Mouse (Mus musculus) left cerebral cortex, adult 18-20 months (tissue): ENCODE data around the gene Adam22. TPM values are rescaled to one million over a fixed set of nuclear protein-coding genes. Genes with fewer than 3 reads are reported as not detected.

ENCODE experiments used
- DNase-seq, 2 experiments: peaks; one replicate each; pipeline ENCODE4 v3.0.0; 2021 to 2022; ENCODE audit warnings: low spot score in 2 of 2, mixed read lengths in 1 of 2
- total RNA-seq, 2 experiments: library from RNA; stranded (reverse); gene quantifications; 2 replicates each; pipeline ENCODE4 v1.2.3; 2021

Gene Adam22
- total RNA-seq, 2 experiments from 2014 or later: 205 to 208 TPM

DNA sequence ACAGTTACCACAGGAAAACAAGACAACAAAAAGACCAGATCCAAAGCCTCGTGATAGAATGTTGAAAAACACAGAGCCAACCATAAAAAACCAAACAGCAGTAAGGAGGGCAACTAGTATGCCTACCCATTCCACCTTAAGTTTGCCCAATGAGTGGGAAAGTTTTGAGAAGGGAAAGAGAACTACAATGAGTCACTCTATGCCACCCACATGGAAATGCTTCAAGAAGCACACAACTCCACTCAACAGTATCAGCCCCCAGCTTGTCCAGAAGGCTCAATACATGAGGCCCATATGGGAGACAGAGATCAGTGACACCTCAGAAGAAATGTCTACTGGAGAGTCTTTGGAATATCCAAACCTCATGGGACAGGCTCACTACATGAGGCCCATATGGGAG is 187.3 kb downstream of the Adam22 start:
- no peak for DNase-seq

DNA sequence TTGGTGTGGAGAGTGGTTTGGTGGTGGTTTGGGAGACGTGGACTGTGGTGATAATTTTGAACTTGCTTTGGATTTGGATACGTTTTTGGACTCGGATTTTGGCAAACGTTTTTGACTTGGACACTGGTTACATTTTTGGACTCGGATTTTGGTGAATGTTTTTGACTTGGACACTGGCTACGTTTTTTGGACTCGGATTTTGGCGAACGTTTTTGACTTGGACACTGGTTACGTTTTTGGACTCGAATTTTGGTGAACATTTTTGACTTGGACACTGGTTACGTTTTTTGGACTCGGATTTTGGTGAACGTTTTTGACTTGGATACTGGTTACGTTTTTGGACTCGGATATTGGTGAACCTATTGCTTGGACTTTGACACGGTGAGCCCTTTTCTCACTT is 189.8 kb downstream of the Adam22 start:
- no peak for DNase-seq

- no peak for DNase-seq
Measured at GRCm38 (mm10) chr5:8164773-8165172, 203.2 kb downstream of the Adam22 start.

DNA sequence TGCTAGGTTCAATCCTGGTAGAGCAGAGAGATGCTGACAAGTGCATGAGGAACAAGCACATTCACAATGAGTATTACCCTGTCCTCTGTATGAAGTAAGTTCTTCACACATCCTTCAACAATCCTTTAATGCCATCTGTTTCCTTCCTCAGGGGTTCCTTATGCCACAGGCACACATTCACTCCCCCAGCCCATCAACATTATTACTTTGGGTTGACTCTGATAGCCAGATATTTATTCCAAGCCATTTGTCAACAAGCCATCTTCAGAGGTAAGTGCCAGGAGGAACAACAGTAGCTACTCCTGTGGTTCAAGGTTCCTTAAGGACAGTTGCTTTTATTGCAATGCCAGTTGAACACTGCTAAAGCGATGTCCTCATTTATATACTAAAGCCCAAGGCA is 216.3 kb downstream of the Adam22 start:
- no peak for DNase-seq

GRCm38 (mm10) chr5:8146146-8146545 is 221.8 kb downstream of the Adam22 start:
- no peak for DNase-seq

GRCm38 (mm10) chr5:8145473-8145872 is 222.5 kb downstream of the Adam22 start:
- no peak for DNase-seq

GRCm38 (mm10) chr5:8132546-8132945 is 235.4 kb downstream of the Adam22 start:
- DNase-seq: no peak

DNA sequence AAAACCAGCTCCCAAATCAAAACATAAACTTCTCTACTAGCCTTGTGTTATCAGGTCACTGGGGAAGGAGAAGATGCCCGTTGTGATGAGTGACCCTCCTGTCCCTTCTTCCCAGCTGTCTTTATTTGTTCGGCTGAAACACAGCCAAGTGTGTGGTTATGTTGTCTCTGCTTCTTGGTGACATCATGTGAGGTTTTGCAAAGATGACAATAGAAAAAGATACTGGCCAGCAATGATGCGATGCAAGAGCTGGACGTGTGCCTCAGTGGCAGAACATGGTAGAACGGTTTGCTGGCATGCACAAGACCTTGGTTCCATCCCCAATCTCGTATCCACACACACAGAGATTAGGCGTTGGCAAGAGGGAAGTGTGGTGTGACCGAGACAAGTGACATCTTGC is 236.0 kb downstream of the Adam22 start:
- no peak for DNase-seq

- no peak for DNase-seq
Measured at GRCm38 (mm10) chr5:8129750-8130149, 238.2 kb downstream of the Adam22 start.

GRCm38 (mm10) chr5:8120926-8121325 is 247.0 kb downstream of the Adam22 start:
- DNase-seq: no peak

- no peak for DNase-seq
Measured at GRCm38 (mm10) chr5:8120087-8120486, 247.9 kb downstream of the Adam22 start.

GRCm38 (mm10) chr5:8116561-8117168 is 251.3 kb downstream of the Adam22 start:
- DNase-seq: no peak

DNA sequence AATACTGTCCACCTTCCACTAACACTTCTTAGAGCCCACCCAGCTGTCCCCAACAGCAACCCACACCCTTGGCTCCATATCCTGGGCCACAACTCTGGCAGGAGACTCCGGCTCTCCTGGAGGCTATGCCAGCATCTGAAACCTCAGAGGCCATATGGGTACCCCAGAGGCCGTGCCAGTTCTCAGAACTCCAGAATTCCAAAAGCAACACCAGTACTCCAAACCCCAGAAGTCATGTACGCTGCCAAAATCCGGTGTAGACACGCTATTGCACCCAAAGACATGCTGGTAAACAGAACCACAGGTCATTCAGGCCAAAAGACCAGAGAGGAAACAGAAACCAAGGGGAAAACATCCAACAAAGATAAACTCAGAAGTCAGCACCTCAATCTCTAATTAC is 255.7 kb downstream of the Adam22 start:
- no peak for DNase-seq

GRCm38 (mm10) chr5:8111691-8112090 is 256.3 kb downstream of the Adam22 start:
- DNase-seq: no peak

DNA sequence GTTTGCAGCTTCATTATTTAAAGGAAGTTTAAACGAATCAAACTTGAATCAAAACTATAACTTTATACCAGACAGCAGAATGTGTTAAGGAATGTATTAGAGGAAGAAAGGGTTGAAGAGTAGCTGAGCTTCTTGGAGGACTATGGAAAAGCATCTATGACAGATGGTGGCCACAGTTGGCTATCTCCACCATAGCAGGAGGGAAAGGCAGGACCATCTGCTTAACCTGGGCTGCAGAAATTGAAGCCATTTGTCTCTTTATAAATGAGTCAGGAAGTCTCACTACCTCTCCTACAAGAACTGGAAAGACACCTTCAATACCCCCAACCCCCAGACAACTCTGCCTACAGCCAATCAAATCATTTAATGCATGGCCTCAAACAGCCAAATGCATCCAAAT is 272.3 kb downstream of the Adam22 start:
- no peak for DNase-seq

- DNase-seq: no peak
Measured at GRCm38 (mm10) chr5:8094921-8095320, 273.0 kb downstream of the Adam22 start.

DNA sequence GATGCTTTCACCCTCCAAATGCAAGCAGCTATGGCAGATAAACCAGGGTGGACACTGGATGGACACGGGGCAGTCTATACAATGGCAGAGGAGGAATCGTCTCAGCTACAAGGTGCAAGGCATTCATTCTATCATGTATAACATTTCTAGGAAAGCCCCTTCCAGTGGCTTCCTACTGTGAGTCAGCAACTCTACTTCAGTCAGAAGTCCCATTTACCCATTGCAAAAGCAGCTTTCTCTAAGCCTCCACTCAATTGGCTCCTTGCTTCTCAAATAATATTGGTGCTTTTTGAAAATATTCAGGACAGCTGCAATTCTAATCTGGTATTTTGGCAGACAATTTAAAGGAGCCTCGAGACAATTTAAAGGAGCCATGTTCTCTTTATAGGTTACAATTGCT is 279.8 kb downstream of the Adam22 start:
- no peak for DNase-seq

- DNase-seq: no peak
Measured at GRCm38 (mm10) chr5:8085661-8086060, 282.3 kb downstream of the Adam22 start.

DNA sequence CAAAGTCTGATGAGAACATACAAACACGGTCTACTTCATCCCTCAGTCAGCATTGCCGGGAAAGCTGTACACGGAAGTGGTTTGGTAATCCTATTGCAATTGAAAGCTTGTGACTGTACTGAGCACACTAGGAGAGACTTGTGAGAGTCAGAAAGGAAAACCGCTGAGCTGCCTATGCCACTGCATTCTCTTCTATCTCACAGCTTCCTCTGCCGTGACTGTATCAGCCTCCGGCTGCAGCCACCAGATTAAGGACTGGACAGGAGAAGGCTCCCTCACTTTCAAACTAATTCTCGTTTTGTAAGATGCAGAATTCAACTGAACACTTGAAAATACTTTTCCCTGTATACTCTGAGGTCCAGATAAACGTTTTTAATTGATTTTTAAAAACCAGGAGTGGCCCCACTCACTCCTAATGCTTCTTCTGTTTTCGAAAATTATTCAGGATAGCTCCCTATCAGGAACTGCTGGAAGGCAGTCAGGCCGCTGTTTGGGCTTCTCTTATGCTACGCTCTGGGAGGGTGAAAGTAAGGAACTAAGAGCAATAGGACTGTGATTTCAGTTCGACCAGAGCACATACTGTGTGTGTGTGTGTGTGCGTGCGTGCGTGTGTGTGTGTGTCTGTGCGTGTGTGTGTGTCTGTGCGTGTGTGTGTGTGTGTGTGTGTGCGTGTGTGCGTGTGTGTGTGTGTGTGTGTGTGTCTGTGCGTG is 285.0 kb downstream of the Adam22 start:
- no peak for DNase-seq

DNA sequence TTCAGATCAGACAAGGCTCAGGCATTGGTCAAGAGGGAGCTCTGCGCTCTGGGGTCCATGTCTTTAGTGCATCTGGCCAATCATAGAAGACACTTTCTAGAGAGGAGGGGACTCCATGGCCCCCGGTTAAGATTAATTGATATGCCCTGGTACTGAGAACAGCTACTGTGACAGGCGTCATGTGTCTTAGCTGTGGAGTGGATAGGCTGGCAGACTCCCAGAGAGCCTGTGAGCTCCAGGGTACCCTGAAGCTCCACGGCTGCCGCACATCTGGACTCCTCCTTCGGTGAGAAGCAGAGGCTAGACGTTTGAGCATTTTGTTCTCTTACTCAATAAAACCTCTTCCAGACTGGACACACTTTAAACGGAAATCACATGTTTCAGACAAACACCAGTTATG is 290.5 kb downstream of the Adam22 start:
- no peak for DNase-seq

DNA sequence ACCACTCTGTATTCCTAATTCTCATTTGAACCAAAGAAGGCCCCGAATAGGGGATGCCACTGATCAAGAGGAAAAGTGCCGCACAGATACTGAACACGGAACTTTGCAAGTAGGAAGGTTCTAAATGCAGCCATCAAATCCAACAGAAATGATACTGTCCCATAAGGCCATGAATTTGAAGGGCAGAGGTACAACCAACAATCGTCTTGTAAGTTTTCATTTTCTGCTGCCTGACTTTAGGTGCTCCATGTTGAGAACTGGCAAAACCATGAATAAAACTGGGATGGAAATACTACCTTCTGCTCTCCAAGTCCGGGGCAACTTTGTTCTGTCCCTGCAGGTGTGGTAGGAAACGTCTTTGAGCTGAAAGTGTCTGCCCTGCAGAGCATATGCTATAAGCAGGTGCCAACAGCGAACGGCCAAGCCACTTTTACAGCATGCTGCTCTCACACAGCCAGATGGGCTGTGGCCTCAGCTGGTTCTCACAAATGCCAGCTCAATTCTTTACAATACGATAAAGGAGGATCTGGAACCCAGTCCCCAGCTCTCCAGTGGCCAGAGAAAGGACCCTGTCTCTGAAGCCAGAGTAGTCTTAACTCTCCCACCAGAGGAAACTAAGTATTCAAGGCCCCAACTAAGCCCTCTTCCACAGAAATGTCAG is 293.9 kb downstream of the Adam22 start:
- DNase-seq: no peak

DNA sequence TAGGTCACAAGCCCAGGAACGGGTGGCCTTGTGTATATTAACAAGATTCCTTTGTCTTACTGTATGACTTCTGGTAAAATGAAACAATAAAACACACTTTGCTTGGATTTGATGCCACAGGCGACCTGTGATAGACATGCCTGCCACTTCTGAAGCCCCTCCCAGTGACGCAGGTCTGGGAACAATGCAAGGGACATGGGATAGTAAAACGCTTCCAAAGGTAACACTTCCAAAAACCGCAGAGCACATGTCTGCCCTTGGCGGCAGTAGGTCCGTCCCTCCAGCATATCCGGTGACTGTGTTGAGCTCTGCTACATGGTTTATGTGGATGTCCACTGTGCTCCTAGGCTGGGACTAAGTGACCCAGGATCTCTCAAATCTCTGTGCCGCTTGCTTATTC is 294.6 kb downstream of the Adam22 start:
- DNase-seq: no peak

DNA sequence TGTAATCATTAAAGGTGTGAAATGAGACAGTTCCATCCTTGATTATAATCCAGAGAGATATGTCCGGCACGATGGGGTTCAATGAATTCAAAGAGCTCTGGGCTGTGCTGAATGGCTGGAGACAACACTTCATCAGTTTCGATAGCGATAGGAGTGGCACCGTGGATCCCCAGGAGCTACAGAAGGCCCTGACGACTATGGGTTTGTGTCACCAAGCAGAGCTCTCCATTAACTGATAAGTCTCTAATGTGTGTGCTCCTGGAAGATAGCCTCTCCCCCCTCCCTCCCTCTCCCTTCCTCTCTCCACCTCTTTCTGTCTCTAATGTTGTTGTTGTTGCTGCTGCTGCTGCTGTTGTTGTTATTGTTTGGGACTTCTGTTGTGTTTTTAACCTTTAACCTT is 304.8 kb downstream of the Adam22 start:
- no peak for DNase-seq
